Mouse (Mus musculus): ENCODE measurements around the gene Lrrfip1.

Gene Lrrfip1

GRCm38 (mm10) chr1:91024464-91024863 is 25.9 kb downstream of the Lrrfip1 start:
- no peak for DNase-seq

- DNase-seq = no peak
These were observed 28.4 kb downstream of the Lrrfip1 start for GRCm38 (mm10) chr1:91026945-91027344.

GRCm38 (mm10) chr1:91030383-91030782 is 31.8 kb downstream of the Lrrfip1 start:
- DNase-seq = no peak

- peak; percentile 29 for DNase-seq
These were observed 33.0 kb downstream of the Lrrfip1 start for GRCm38 (mm10) chr1:91031547-91031946.

GRCm38 (mm10) chr1:91032393-91032971 is 33.9 kb downstream of the Lrrfip1 start:
- DNase-seq = no peak

- no peak for DNase-seq
These were observed 36.0 kb downstream of the Lrrfip1 start for GRCm38 (mm10) chr1:91034547-91034946.

GRCm38 (mm10) chr1:91035266-91035665 is 36.7 kb downstream of the Lrrfip1 start:
- no peak for DNase-seq

- DNase-seq = no peak
These were observed 38.7 kb downstream of the Lrrfip1 start for GRCm38 (mm10) chr1:91037213-91037612.

GRCm38 (mm10) chr1:91038010-91038409 is 39.5 kb downstream of the Lrrfip1 start:
- no peak for DNase-seq

- DNase-seq = no peak
These were observed 40.0 kb downstream of the Lrrfip1 start for GRCm38 (mm10) chr1:91038531-91038930.

GRCm38 (mm10) chr1:91041605-91042004 is 43.1 kb downstream of the Lrrfip1 start:
- no peak for DNase-seq

- no peak for DNase-seq
These were observed 44.7 kb downstream of the Lrrfip1 start for GRCm38 (mm10) chr1:91043191-91043590.

GRCm38 (mm10) chr1:91044176-91044575 is 45.6 kb downstream of the Lrrfip1 start:
- no peak for DNase-seq

- DNase-seq = no peak
These were observed 46.1 kb downstream of the Lrrfip1 start for GRCm38 (mm10) chr1:91044648-91045047.

GRCm38 (mm10) chr1:91046237-91046636 is 47.7 kb downstream of the Lrrfip1 start:
- DNase-seq = no peak

GRCm38 (mm10) chr1:91049296-91049695 is 50.8 kb downstream of the Lrrfip1 start:
- DNase-seq = no peak

- no peak for DNase-seq
These were observed 53.0 kb downstream of the Lrrfip1 start for GRCm38 (mm10) chr1:91051461-91052094.

GRCm38 (mm10) chr1:91052747-91053181 is 54.2 kb downstream of the Lrrfip1 start:
- peak; percentile 97 for DNase-seq

- peak; percentile 87 for DNase-seq
These were observed 54.9 kb downstream of the Lrrfip1 start for GRCm38 (mm10) chr1:91053218-91054073.

- no peak for DNase-seq
These were observed 55.5 kb downstream of the Lrrfip1 start for GRCm38 (mm10) chr1:91054074-91054471.

GRCm38 (mm10) chr1:91054815-91055214 is 56.3 kb downstream of the Lrrfip1 start:
- peak; percentile 33 for DNase-seq

GRCm38 (mm10) chr1:91055744-91056143 is 57.2 kb downstream of the Lrrfip1 start:
- no peak for DNase-seq

- DNase-seq = no peak
These were observed 57.9 kb downstream of the Lrrfip1 start for GRCm38 (mm10) chr1:91056416-91056815.
